Mouse (Mus musculus): Measurements from ENCODE around the gene Trim39. TPM values are rescaled to one million over a fixed set of nuclear protein-coding genes. Genes with fewer than 3 reads are reported as not detected.

The Trim39 gene
- polyA plus RNA-seq, 1 experiment = not detected

- H3K4me1 ChIP-seq (ENCODE audit: control insufficient read depth, insufficient read depth, low read length) = peaks cover 6% of the 10 kb centered on the region
- no peak overlapping the region for H3K27ac ChIP-seq (ENCODE audit: insufficient read depth, low read depth, low read length)
- H3K4me3 ChIP-seq (ENCODE audit: insufficient read depth, low read depth, low read length) = no peak overlapping the region
- TF ChIP-seq CTCF (IDR thresholded peaks at IDR 0.05; ENCODE audit: insufficient read depth, low read depth, low read length) = no peak
- WGBS = 83% methylated on average over 5 of the region's 5 CpGs
Observed at GRCm38 (mm10) chr17:36233572-36233971, 38.5 kb downstream of the Trim39 start.

GRCm38 (mm10) chr17:36231318-36231717 is 40.7 kb downstream of the Trim39 start:
- TF ChIP-seq CTCF (IDR thresholded peaks at IDR 0.05; ENCODE audit: insufficient read depth, low read depth, low read length) (no peak), POLR2A (IDR thresholded peaks at IDR 0.05; ENCODE audit: insufficient read depth, low read depth, low read length) (no peak)
- no peak overlapping the region for H3K27ac ChIP-seq (ENCODE audit: insufficient read depth, low read depth, low read length)
- WGBS = 12% methylated on average over 36 of the region's 36 CpGs

GRCm38 (mm10) chr17:36229046-36229445 is 43.0 kb downstream of the Trim39 start:
- no peak for TF ChIP-seq POLR2A (IDR thresholded peaks at IDR 0.05; ENCODE audit: insufficient read depth, low read depth, low read length)
- no peak for TF ChIP-seq CTCF (IDR thresholded peaks at IDR 0.05; ENCODE audit: insufficient read depth, low read depth, low read length)
- Histone ChIP-seq H3K4me1 (ENCODE audit: control insufficient read depth, insufficient read depth, low read length) (peaks cover 4% of the 10 kb centered on the region; the same call in 1 of the 2 replicates), H3K27ac (ENCODE audit: insufficient read depth, low read depth, low read length) (no peak overlapping the region), H3K4me3 (ENCODE audit: insufficient read depth, low read depth, low read length) (no peak overlapping the region)
- WGBS = 6% methylated on average over 4 of the region's 5 CpGs

More at GRCm38 (mm10) chr17:36231318-36231717, 40.7 kb downstream of the Trim39 start:
- H3K4me3 ChIP-seq (ENCODE audit: insufficient read depth, low read depth, low read length) = no peak overlapping the region
- H3K4me1 ChIP-seq (ENCODE audit: control insufficient read depth, insufficient read depth, low read length) = no peaks in the 10 kb centered on the region

GRCm38 (mm10) chr17:36226921-36227320 is 45.1 kb downstream of the Trim39 start:
- Histone ChIP-seq H3K27ac (ENCODE audit: insufficient read depth, low read depth, low read length) (no peak overlapping the region), H3K4me3 (ENCODE audit: insufficient read depth, low read depth, low read length) (no peak overlapping the region), H3K4me1 (ENCODE audit: control insufficient read depth, insufficient read depth, low read length) (peaks cover 4% of the 10 kb centered on the region; the same call in 1 of the 2 replicates)
- TF ChIP-seq CTCF (IDR thresholded peaks at IDR 0.05; ENCODE audit: insufficient read depth, low read depth, low read length) (no peak), POLR2A (IDR thresholded peaks at IDR 0.05; ENCODE audit: insufficient read depth, low read depth, low read length) (no peak)
- WGBS = 27% methylated on average over 8 of the region's 8 CpGs

GRCm38 (mm10) chr17:36225231-36225824 is 46.7 kb downstream of the Trim39 start:
- peaks cover 4% of the 10 kb centered on the region; the same call in 1 of the 2 replicates for H3K4me1 ChIP-seq (ENCODE audit: control insufficient read depth, insufficient read depth, low read length)
- WGBS = 7% methylated on average over 9 of the region's 9 CpGs
- no peak overlapping the region for H3K27ac ChIP-seq (ENCODE audit: insufficient read depth, low read depth, low read length)
- H3K4me3 ChIP-seq (ENCODE audit: insufficient read depth, low read depth, low read length) = no peak overlapping the region
- no peak for TF ChIP-seq POLR2A (IDR thresholded peaks at IDR 0.05; ENCODE audit: insufficient read depth, low read depth, low read length)
- no peak for TF ChIP-seq CTCF (IDR thresholded peaks at IDR 0.05; ENCODE audit: insufficient read depth, low read depth, low read length)

- no peak overlapping the region for H3K4me3 ChIP-seq (ENCODE audit: insufficient read depth, low read depth, low read length)
- 58% methylated on average over 3 of the region's 3 CpGs for WGBS
- TF ChIP-seq CTCF (IDR thresholded peaks at IDR 0.05; ENCODE audit: insufficient read depth, low read depth, low read length) = no peak
- TF ChIP-seq POLR2A (IDR thresholded peaks at IDR 0.05; ENCODE audit: insufficient read depth, low read depth, low read length) = no peak
- H3K27ac ChIP-seq (ENCODE audit: insufficient read depth, low read depth, low read length) = no peak overlapping the region
- H3K4me1 ChIP-seq (ENCODE audit: control insufficient read depth, insufficient read depth, low read length) = peaks cover 4% of the 10 kb centered on the region; the same call in 1 of the 2 replicates
Observed at GRCm38 (mm10) chr17:36224451-36224850, 47.6 kb downstream of the Trim39 start.

GRCm38 (mm10) chr17:36218594-36219155 is 53.4 kb downstream of the Trim39 start:
- Histone ChIP-seq H3K4me1 (ENCODE audit: control insufficient read depth, insufficient read depth, low read length) (peaks cover 10% of the 10 kb centered on the region; the same call in 1 of the 2 replicates), H3K27ac (ENCODE audit: insufficient read depth, low read depth, low read length) (no peak overlapping the region), H3K4me3 (ENCODE audit: insufficient read depth, low read depth, low read length) (no peak overlapping the region)
- TF ChIP-seq POLR2A (IDR thresholded peaks at IDR 0.05; ENCODE audit: insufficient read depth, low read depth, low read length) (no peak), CTCF (IDR thresholded peaks at IDR 0.05; ENCODE audit: insufficient read depth, low read depth, low read length) (no peak)
- WGBS = 58% methylated on average over 5 of the region's 5 CpGs

- TF ChIP-seq CTCF (IDR thresholded peaks at IDR 0.05; ENCODE audit: insufficient read depth, low read depth, low read length) (no peak), POLR2A (IDR thresholded peaks at IDR 0.05; ENCODE audit: insufficient read depth, low read depth, low read length) (no peak)
- H3K4me3 ChIP-seq (ENCODE audit: insufficient read depth, low read depth, low read length) = no peak overlapping the region
- H3K4me1 ChIP-seq (ENCODE audit: control insufficient read depth, insufficient read depth, low read length) = peaks cover 10% of the 10 kb centered on the region; the same call in 1 of the 2 replicates
- no peak overlapping the region for H3K27ac ChIP-seq (ENCODE audit: insufficient read depth, low read depth, low read length)
- WGBS = 3% methylated on average over 20 of the region's 20 CpGs
Observed at GRCm38 (mm10) chr17:36215586-36215985, 56.5 kb downstream of the Trim39 start.

Other genes with a start within 250 kb of the Trim39 start
- gene H2-T23, start 239.4 kb downstream of the Trim39 start, polyA plus RNA-seq (2012; ENCODE audit: insufficient read depth, insufficient read length, low replicate concordance, missing spikeins) = 151 TPM in 1 of 2 replicates, not detected in the other
- not detected in 2 replicates for gene H2-T22, start 229.5 kb downstream of the Trim39 start, polyA plus RNA-seq (2012; ENCODE audit: insufficient read depth, insufficient read length, low replicate concordance, missing spikeins)
- not detected in 2 replicates for gene Gm6034, start 229.3 kb downstream of the Trim39 start, polyA plus RNA-seq (2012; ENCODE audit: insufficient read depth, insufficient read length, low replicate concordance, missing spikeins)
- gene Gm11127, start 213.9 kb downstream of the Trim39 start, polyA plus RNA-seq (2012; ENCODE audit: insufficient read depth, insufficient read length, low replicate concordance, missing spikeins) = not detected in 2 replicates
- not detected in 2 replicates for gene Gm19684, start 150.6 kb downstream of the Trim39 start, polyA plus RNA-seq (2012; ENCODE audit: insufficient read depth, insufficient read length, low replicate concordance, missing spikeins)
- not detected in 2 replicates for gene Gm7030, start 142.8 kb downstream of the Trim39 start, polyA plus RNA-seq (2012; ENCODE audit: insufficient read depth, insufficient read length, low replicate concordance, missing spikeins)
- not detected in 2 replicates for gene Gm8909, start 103.7 kb downstream of the Trim39 start, polyA plus RNA-seq (2012; ENCODE audit: insufficient read depth, insufficient read length, low replicate concordance, missing spikeins)
- gene H2-T3, start 82.0 kb downstream of the Trim39 start, polyA plus RNA-seq (2012; ENCODE audit: insufficient read depth, insufficient read length, low replicate concordance, missing spikeins) = not detected in 2 replicates
- not detected in 2 replicates for gene Rpp21, start 14.2 kb downstream of the Trim39 start, polyA plus RNA-seq (2012; ENCODE audit: insufficient read depth, insufficient read length, low replicate concordance, missing spikeins)
- not detected in 2 replicates for gene H2-M10.2, start 14.2 kb upstream of the Trim39 start, polyA plus RNA-seq (2012; ENCODE audit: insufficient read depth, insufficient read length, low replicate concordance, missing spikeins)
- gene H2-M10.1, start 53.9 kb upstream of the Trim39 start, polyA plus RNA-seq (2012; ENCODE audit: insufficient read depth, insufficient read length, low replicate concordance, missing spikeins) = not detected in 2 replicates
- not detected in 2 replicates for gene H2-M10.3, start 96.2 kb upstream of the Trim39 start, polyA plus RNA-seq (2012; ENCODE audit: insufficient read depth, insufficient read length, low replicate concordance, missing spikeins)
- gene H2-M10.4, start 190.1 kb upstream of the Trim39 start, polyA plus RNA-seq (2012; ENCODE audit: insufficient read depth, insufficient read length, low replicate concordance, missing spikeins) = not detected in 2 replicates